Mouse (Mus musculus) heart, adult 2 months (tissue): ENCODE results near the gene Fxyd2. TPM values are rescaled to one million over a fixed set of nuclear protein-coding genes. Genes with fewer than 3 reads are reported as not detected.

Experiments used
- DNase-seq, 2 experiments: peaks; one replicate each; pipeline ENCODE4 v3.0.0; 2021
- H3K27ac ChIP-seq: fragments of 200-600 bp; 2 replicates; pipeline ENCODE4 v1.8.1; 2022
- H3K27me3 ChIP-seq: fragments of 200-500 bp; 2 replicates; pipeline ENCODE4 v1.6.1; 2012; ENCODE audit warnings: mild to moderate bottlenecking, low read length, inconsistent platforms, mixed read lengths; ENCODE audit not compliant: control insufficient read depth, insufficient read depth
- H3K36me3 ChIP-seq: fragments of 200-500 bp; 2 replicates; pipeline ENCODE4 v1.6.1; 2012; ENCODE audit warnings: low read length, inconsistent platforms; ENCODE audit not compliant: control insufficient read depth, insufficient read depth
- H3K4me1 ChIP-seq: fragments of 200-500 bp; 2 replicates; pipeline ENCODE4 v1.6.1; 2011; ENCODE audit warnings: low read length; ENCODE audit not compliant: control insufficient read depth, insufficient read depth
- H3K4me3 ChIP-seq: fragments of 200-600 bp; 2 replicates; pipeline ENCODE4 v1.8.1; 2022
- H3K79me2 ChIP-seq: fragments of 200-500 bp; replicated peaks from 2 replicates; pipeline ENCODE4 v1.6.1; 2012; ENCODE audit warnings: mild to moderate bottlenecking, inconsistent platforms, low read length, moderate library complexity, mixed read lengths; ENCODE audit not compliant: control insufficient read depth, insufficient read depth
- H3K9ac ChIP-seq: fragments of 200-500 bp; 2 replicates; pipeline ENCODE4 v1.6.1; 2012; ENCODE audit warnings: low read depth, mild to moderate bottlenecking, control low read depth, inconsistent platforms, low read length, mixed read lengths
- CTCF ChIP-seq: fragments of 200-600 bp; IDR thresholded peaks from 2 replicates; pipeline ENCODE4 v1.8.1; 2022; ENCODE audit warnings: antibody characterized with exemption, mild to moderate bottlenecking, moderate library complexity
- EP300 ChIP-seq: fragments of 200-500 bp; IDR thresholded peaks from 2 replicates; pipeline ENCODE4 v1.6.1; 2011; ENCODE audit warnings: low read depth, low read length, control low read depth; ENCODE audit not compliant: insufficient read depth
- POLR2A ChIP-seq: fragments of 200-500 bp; IDR thresholded peaks from 2 replicates; pipeline ENCODE4 v1.6.1; 2011; ENCODE audit warnings: mild to moderate bottlenecking, low read depth, low read length, control low read depth; ENCODE audit not compliant: insufficient read depth
- WGBS: fragments of 180-500 bp; shearing (Covaris S2); methylation state at CpG from one replicate; pipeline ENCODE4 v1.1.7; 2018; 5-methylcytosine and 5-hydroxymethylcytosine counted together
- intact Hi-C: fragments of 180-260 bp; cut with DNase I; formaldehyde crosslinking; loops from one replicate; pipeline ENCODE4 v1.15.1; 2025
- polyA plus RNA-seq: library from polyadenylated mRNA; depleted of rRNA; stranded (reverse); fragments of >200 nt; gene quantifications from 2 replicates; pipeline ENCODE4 v1.2.3, GENCODE M21; 2012
- total RNA-seq, 2 experiments: library from RNA; stranded (reverse); gene quantifications; 2 replicates each; pipeline ENCODE4 v1.2.3; 2021

Fxyd2 gene
- total and polyA plus RNA-seq, 3 experiments, result 2.8 to 9.7 (median 3.3) TPM

- H3K36me3 ChIP-seq, result no peaks in the 10 kb centered on the region
- WGBS, result 80% methylated on average over 6 of the region's 6 CpGs
- H3K4me3 ChIP-seq, result no peak overlapping the region
- H3K27ac ChIP-seq, result no peak overlapping the region
- no peaks in the 10 kb centered on the region; the same call in 1 of the 2 replicates for H3K79me2 ChIP-seq
- H3K9ac ChIP-seq, result no peak overlapping the region
- no peaks in the 10 kb centered on the region for H3K27me3 ChIP-seq
- no peak for DNase-seq
- intact Hi-C loops, result no loop called here
- TF ChIP-seq EP300, result no peak
- TF ChIP-seq CTCF, result no peak
- no peak for TF ChIP-seq POLR2A
- peaks cover 9% of the 10 kb centered on the region for H3K4me1 ChIP-seq
Observed at GRCm38 (mm10) chr9:45374988-45375502, 24.4 kb upstream of the Fxyd2 start.

- Histone ChIP-seq H3K4me1 (peaks cover 7% of the 10 kb centered on the region), H3K27ac (no peak overlapping the region), H3K9ac (no peak overlapping the region), H3K4me3 (no peak overlapping the region), H3K36me3 (no peaks in the 10 kb centered on the region), H3K79me2 (no peaks in the 10 kb centered on the region), H3K27me3 (no peaks in the 10 kb centered on the region)
- DNase-seq, result no peak
- intact Hi-C loops, result no loop called here
- TF ChIP-seq EP300 (no peak), CTCF (no peak), POLR2A (no peak)
- 48% methylated on average over 4 of the region's 4 CpGs for WGBS
Observed at GRCm38 (mm10) chr9:45376427-45376826, 23.0 kb upstream of the Fxyd2 start.

DNA sequence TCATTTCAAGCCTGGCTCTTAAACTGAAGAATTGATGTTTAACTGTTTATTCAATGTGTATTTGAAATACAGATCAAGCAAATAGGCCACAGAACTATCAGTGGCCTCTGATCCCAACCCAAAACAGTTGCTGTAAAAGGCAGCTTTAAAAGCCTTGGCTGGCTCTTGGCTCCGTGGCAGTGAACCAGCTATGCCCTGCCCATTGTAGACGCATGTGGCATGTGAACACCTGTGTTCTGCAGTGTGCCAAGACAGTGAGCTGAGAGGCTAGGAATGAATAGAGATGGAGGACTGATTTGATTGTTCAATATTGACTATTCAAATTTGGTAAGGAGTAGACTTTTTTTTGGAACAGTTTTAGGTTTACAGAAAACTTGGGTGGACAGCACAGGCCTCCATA, 22.6 kb upstream of the Fxyd2 start:
- TF ChIP-seq POLR2A (no peak), EP300 (no peak)
- Histone ChIP-seq H3K4me3 (no peak overlapping the region), H3K9ac (no peak overlapping the region), H3K27ac (no peak overlapping the region), H3K79me2 (no peaks in the 10 kb centered on the region), H3K4me1 (peaks cover 5% of the 10 kb centered on the region), H3K36me3 (no peaks in the 10 kb centered on the region), H3K27me3 (no peaks in the 10 kb centered on the region)
- DNase-seq, result no peak
- intact Hi-C loops, result no loop called here
- WGBS, result 65% methylated on average over 2 of the region's 2 CpGs

GRCm38 (mm10) chr9:45380411-45381251, 18.8 kb upstream of the Fxyd2 start:
- H3K27ac ChIP-seq, result no peak overlapping the region
- H3K36me3 ChIP-seq, result no peaks in the 10 kb centered on the region
- intact Hi-C loops, result no loop called here

DNA sequence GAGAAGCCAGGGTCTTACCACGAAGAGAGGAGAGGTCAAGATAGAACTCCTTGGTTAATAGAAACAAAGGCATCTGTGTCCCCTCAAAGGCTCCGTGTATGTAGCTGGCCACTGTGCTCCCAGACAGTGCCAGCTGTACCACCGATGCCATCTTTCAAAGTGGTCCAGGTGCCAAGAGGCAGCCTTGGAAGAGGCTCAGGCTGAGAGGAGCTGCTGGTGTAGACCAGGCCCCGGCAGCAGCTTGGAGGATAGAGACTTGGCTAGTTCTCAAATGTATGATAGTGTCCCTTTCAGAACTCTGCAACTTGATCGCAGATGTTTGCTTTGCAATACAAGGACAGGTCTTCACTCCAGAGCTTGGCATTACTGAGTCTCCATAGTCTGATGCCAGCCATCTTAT, 17.1 kb upstream of the Fxyd2 start:
- intact Hi-C loops, result no loop called here
- Histone ChIP-seq H3K4me1 (peaks cover 2% of the 10 kb centered on the region), H3K4me3 (no peak overlapping the region), H3K27me3 (no peaks in the 10 kb centered on the region), H3K36me3 (no peaks in the 10 kb centered on the region), H3K79me2 (no peaks in the 10 kb centered on the region), H3K27ac (no peak overlapping the region), H3K9ac (no peak overlapping the region)
- TF ChIP-seq EP300 (no peak), POLR2A (no peak), CTCF (no peak)
- 45% methylated on average over 5 of the region's 5 CpGs for WGBS
- no peak for DNase-seq

More at GRCm38 (mm10) chr9:45380411-45381251, 18.8 kb upstream of the Fxyd2 start:
- DNase-seq, result no peak
- no peaks in the 10 kb centered on the region for H3K79me2 ChIP-seq
- no peak for TF ChIP-seq EP300
- TF ChIP-seq POLR2A, result no peak
- no peak for TF ChIP-seq CTCF
- H3K4me3 ChIP-seq, result no peak overlapping the region
- H3K4me1 ChIP-seq, result peaks cover 2% of the 10 kb centered on the region
- no peak overlapping the region for H3K9ac ChIP-seq
- WGBS, result 58% methylated on average over 10 of the region's 10 CpGs
- H3K27me3 ChIP-seq, result no peaks in the 10 kb centered on the region

- no peak overlapping the region for H3K27ac ChIP-seq
- DNase-seq, result no peak
- peaks cover 2% of the 10 kb centered on the region for H3K4me1 ChIP-seq
- intact Hi-C loops, result no loop called here
- WGBS, result 74% methylated on average over 5 of the region's 5 CpGs
- no peak overlapping the region for H3K4me3 ChIP-seq
- H3K27me3 ChIP-seq, result no peaks in the 10 kb centered on the region
- no peaks in the 10 kb centered on the region for H3K36me3 ChIP-seq
- no peak overlapping the region for H3K9ac ChIP-seq
- H3K79me2 ChIP-seq, result no peaks in the 10 kb centered on the region
- TF ChIP-seq POLR2A (no peak), EP300 (no peak), CTCF (no peak)
Observed at GRCm38 (mm10) chr9:45382834-45383233, 16.6 kb upstream of the Fxyd2 start.
